Mouse (Mus musculus) liver, postnatal 0 days (tissue): ENCODE measurements around the gene Thsd7b. TPM values are rescaled to one million over a fixed set of nuclear protein-coding genes. Genes with fewer than 3 reads are reported as not detected.

ENCODE experiments used
- ATAC-seq: fragments of 200-750 bp; cut with Nextera tagmentation; 2 replicates; pipeline ENCODE4 v1.8.0; 2017; ENCODE audit warnings: mild to moderate bottlenecking, moderate library complexity
- DNase-seq: peaks from one replicate; pipeline ENCODE4 v3.0.0-alpha.2; 2016
- H3K27ac ChIP-seq: fragments of 300-500 bp; sonication (generic); 2 replicates; pipeline ENCODE4 v1.5.1; 2014; ENCODE audit warnings: antibody characterized with exemption, moderate library complexity, mild to moderate bottlenecking, low read depth
- H3K27me3 ChIP-seq: fragments of 300-500 bp; sonication (generic); 2 replicates; pipeline ENCODE4 v1.6.1; 2014; ENCODE audit warnings: low read length, control low read depth, mixed read lengths; ENCODE audit not compliant: insufficient read depth
- H3K36me3 ChIP-seq: fragments of 300-500 bp; sonication (generic); replicated peaks from 2 replicates; pipeline ENCODE4 v1.6.1; 2014; ENCODE audit warnings: mild to moderate bottlenecking, control low read depth, low read length, moderate library complexity, mixed read lengths; ENCODE audit not compliant: insufficient read depth
- H3K4me1 ChIP-seq: fragments of 300-500 bp; sonication (generic); 2 replicates; pipeline ENCODE4 v1.6.1; 2014; ENCODE audit warnings: antibody characterized with exemption, mild to moderate bottlenecking, control low read depth; ENCODE audit not compliant: insufficient read depth
- H3K4me2 ChIP-seq: fragments of 300-500 bp; sonication (generic); 2 replicates; pipeline ENCODE4 v1.6.1; 2014; ENCODE audit warnings: low read depth, mild to moderate bottlenecking, low read length, moderate library complexity, mixed read lengths
- H3K4me3 ChIP-seq: fragments of 300-500 bp; sonication (generic); 2 replicates; pipeline ENCODE4 v1.5.1; 2014; ENCODE audit warnings: low read depth, low read length
- H3K9ac ChIP-seq: fragments of 300-500 bp; sonication (generic); replicated peaks from 2 replicates; pipeline ENCODE4 v1.6.1; 2014; ENCODE audit warnings: mild to moderate bottlenecking, moderate library complexity
- H3K9me3 ChIP-seq: fragments of 300-500 bp; sonication (generic); 2 replicates; pipeline ENCODE4 v1.6.1; 2016; ENCODE audit warnings: mild to moderate bottlenecking, control low read depth, low read length, mixed read lengths
- CTCF ChIP-seq: sonication (generic); IDR thresholded peaks from 2 replicates; pipeline ENCODE4 v1.5.1; 2016; ENCODE audit warnings: antibody characterized with exemption, low read depth
- EP300 ChIP-seq: IDR thresholded peaks from 2 replicates; pipeline ENCODE4 v1.6.1; 2016; ENCODE audit warnings: antibody characterized with exemption, low read depth, mild to moderate bottlenecking
- WGBS: fragments of 180-500 bp; shearing (Covaris S2); extraction: QIAGEN DNeasy Blood & Tissue Kit; methylation state at CpG from one replicate; pipeline ENCODE4 v1.1.7; 2014; ENCODE audit not compliant: insufficient replicate concordance; 5-methylcytosine and 5-hydroxymethylcytosine counted together
- polyA plus RNA-seq: library from polyadenylated mRNA; unstranded; fragments of >200 nt; fragmentation: Nextera tagmentation; extraction: Ambion mirVana; gene quantifications from 2 replicates; pipeline ENCODE4 v1.2.1, GENCODE M21; 2015

Thsd7b gene
- polyA plus RNA-seq, 1 experiment from 2014 or later, result 0.09 TPM

- Histone ChIP-seq H3K9me3 (no peaks in the 10 kb centered on the region; the same call in 1 of the 2 replicates), H3K36me3 (no peaks in the 10 kb centered on the region), H3K4me3 (no peak overlapping the region), H3K27me3 (no peaks in the 10 kb centered on the region), H3K4me2 (no peak overlapping the region), H3K4me1 (no peaks in the 10 kb centered on the region), H3K9ac (no peak overlapping the region), H3K27ac (no peak overlapping the region)
- TF ChIP-seq CTCF, result no peak
- no peak for TF ChIP-seq EP300
- ATAC-seq (no peak), DNase-seq (no peak)
- 79% methylated on average over 1 of the region's 1 CpGs for WGBS
Measured at GRCm38 (mm10) chr1:129411584-129411983, 138.5 kb downstream of the Thsd7b start.

DNA sequence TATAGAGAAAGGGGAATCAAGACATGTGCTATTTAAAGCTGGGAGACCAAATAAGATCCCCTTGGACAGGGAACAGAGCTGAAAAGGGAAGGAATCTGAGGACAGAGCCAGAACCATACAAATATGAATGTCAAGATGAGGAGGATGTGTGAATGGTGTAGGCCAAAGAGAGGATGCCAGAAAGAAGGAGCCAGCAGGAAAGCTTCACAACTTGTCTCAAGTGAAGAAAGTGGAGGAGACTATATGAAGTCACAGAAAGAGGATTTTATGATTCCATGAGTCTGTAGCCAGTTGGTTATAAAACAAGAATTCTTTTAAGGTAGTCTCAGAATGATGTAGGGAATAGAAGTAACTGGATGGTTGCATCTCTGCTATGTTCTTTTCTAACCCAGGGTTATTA, 148.5 kb downstream of the Thsd7b start:
- Histone ChIP-seq H3K9ac (no peak overlapping the region), H3K4me2 (no peak overlapping the region), H3K36me3 (no peaks in the 10 kb centered on the region), H3K27ac (no peak overlapping the region), H3K9me3 (no peaks in the 10 kb centered on the region), H3K4me3 (no peak overlapping the region), H3K4me1 (no peaks in the 10 kb centered on the region), H3K27me3 (no peaks in the 10 kb centered on the region)
- TF ChIP-seq EP300 (no peak), CTCF (no peak)
- DNase-seq (no peak), ATAC-seq (no peak)

GRCm38 (mm10) chr1:129464414-129464813, 191.3 kb downstream of the Thsd7b start:
- Histone ChIP-seq H3K9ac (no peak overlapping the region), H3K4me3 (no peak overlapping the region), H3K27me3 (no peaks in the 10 kb centered on the region), H3K9me3 (no peaks in the 10 kb centered on the region), H3K4me1 (no peaks in the 10 kb centered on the region), H3K27ac (no peak overlapping the region), H3K36me3 (no peaks in the 10 kb centered on the region), H3K4me2 (no peak overlapping the region)
- DNase-seq, result no peak
- TF ChIP-seq EP300 (no peak), CTCF (no peak)
- 62% methylated on average over 2 of the region's 2 CpGs for WGBS
- ATAC-seq, result no peak

DNA sequence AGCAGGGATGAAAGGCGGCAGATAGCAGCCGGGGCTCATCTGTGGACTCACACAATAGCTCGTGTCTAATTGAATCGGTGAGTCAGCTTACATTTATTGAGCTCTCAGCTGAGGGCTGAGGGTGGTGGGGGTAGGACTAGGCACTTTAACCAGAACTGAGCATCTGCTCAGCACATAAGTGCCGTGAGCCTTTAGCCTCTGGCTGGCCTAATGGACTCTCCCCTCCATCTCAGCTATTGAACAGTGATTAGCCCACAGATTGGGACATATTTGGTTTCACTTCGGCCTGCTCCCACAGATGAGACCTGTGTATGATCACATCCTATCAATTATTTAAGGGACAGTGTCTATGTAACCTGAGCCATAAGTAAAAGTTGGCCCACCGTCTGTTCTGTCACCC, 200.4 kb downstream of the Thsd7b start:
- no peak for ATAC-seq
- no peak for TF ChIP-seq CTCF
- TF ChIP-seq EP300, result no peak
- H3K9ac ChIP-seq, result no peak overlapping the region
- no peaks in the 10 kb centered on the region for H3K4me1 ChIP-seq
- no peaks in the 10 kb centered on the region for H3K36me3 ChIP-seq
- 78% methylated on average over 7 of the region's 7 CpGs for WGBS
- no peak overlapping the region for H3K27ac ChIP-seq
- no peaks in the 10 kb centered on the region for H3K27me3 ChIP-seq
- H3K9me3 ChIP-seq, result no peaks in the 10 kb centered on the region
- no peak overlapping the region for H3K4me2 ChIP-seq
- DNase-seq, result no peak
- no peak overlapping the region for H3K4me3 ChIP-seq

- Histone ChIP-seq H3K4me1 (no peaks in the 10 kb centered on the region), H3K9me3 (no peaks in the 10 kb centered on the region), H3K27ac (no peak overlapping the region), H3K9ac (no peak overlapping the region), H3K36me3 (no peaks in the 10 kb centered on the region), H3K4me2 (no peak overlapping the region), H3K4me3 (no peak overlapping the region), H3K27me3 (no peaks in the 10 kb centered on the region)
- ATAC-seq (no peak), DNase-seq (no peak)
- 71% methylated on average over 5 of the region's 5 CpGs for WGBS
- TF ChIP-seq CTCF (no peak), EP300 (no peak)
Measured at GRCm38 (mm10) chr1:129484266-129485031, 211.3 kb downstream of the Thsd7b start.

DNA sequence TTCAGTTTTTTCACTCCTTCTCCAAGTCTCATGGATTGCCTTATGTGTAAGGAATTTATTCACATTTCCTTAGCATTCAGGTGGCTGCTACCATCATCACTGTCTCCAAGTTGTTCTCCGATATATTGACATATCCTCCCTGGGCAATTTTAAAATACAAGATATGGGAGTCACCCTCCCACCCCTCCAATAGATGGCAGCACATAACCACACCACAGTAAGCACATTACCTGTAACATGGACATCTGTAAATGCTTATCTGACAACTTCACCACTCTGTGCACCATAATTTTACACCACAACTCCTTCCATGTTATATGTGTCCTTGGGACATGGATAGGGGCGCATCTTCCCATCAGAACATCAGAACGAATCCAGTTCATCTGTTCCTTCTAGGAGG, 218.0 kb downstream of the Thsd7b start:
- no peak for TF ChIP-seq EP300
- peak; percentile 46 for TF ChIP-seq CTCF

DNA sequence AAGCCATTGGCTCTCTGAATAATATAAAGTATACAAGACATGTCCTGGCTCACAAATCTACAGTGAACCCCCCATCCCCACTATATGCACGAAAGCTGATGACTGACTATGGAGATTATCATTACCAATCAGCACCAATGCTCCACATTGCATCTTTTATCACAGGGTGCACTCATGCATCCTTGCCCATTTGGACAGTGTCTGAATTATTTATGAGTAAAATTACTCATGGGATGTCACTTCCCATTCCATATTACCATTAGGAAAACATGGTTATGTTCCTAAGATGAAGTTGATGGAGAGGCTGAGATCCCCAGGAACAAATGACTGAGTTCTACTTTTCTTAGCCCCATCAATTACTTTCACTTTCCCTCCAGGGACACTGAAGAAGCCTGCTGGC, 220.8 kb downstream of the Thsd7b start:
- 71% methylated on average over 1 of the region's 1 CpGs for WGBS
- Histone ChIP-seq H3K4me3 (no peak overlapping the region), H3K27ac (no peak overlapping the region), H3K9ac (no peak overlapping the region), H3K36me3 (no peaks in the 10 kb centered on the region), H3K9me3 (no peaks in the 10 kb centered on the region), H3K27me3 (no peaks in the 10 kb centered on the region), H3K4me1 (no peaks in the 10 kb centered on the region), H3K4me2 (no peak overlapping the region)
- no peak for ATAC-seq
- DNase-seq, result no peak
- TF ChIP-seq CTCF, result no peak

More for the DNA sequence above, 218.0 kb downstream of the Thsd7b start:
- Histone ChIP-seq H3K27ac (no peak overlapping the region), H3K36me3 (no peaks in the 10 kb centered on the region), H3K4me2 (no peak overlapping the region), H3K27me3 (no peaks in the 10 kb centered on the region), H3K4me3 (no peak overlapping the region), H3K9ac (no peak overlapping the region), H3K9me3 (no peaks in the 10 kb centered on the region), H3K4me1 (no peaks in the 10 kb centered on the region)
- WGBS, result 73% methylated on average over 3 of the region's 3 CpGs
- DNase-seq, result no peak
- ATAC-seq, result no peak
